In genomic region chr5:110629525-110630120, GRCm38 (mm10) we compare ENCODE assay signal across 10 mouse cellular contexts. TPM values are rescaled to one million over a fixed set of nuclear protein-coding genes. Genes with fewer than 3 reads are reported as not detected.
A peak's percentile ranks its signal among the peaks of the same experiment; 100 is the strongest.
DNase-seq lines count a peak whose midpoint lies in the region; ATAC-seq and TF ChIP-seq lines count a peak whose summit lies in the region.
"Had no signal": no experiment of that assay in that cellular context is flagged by ENCODE, and none has a peak within 500 bp of the region (broad histone marks: within the 10 kb centered on the region; RNA-seq: fewer than 3 reads in every experiment).

No protein-coding gene starts in this region.

- H3K9ac ChIP-seq in liver, adult 2 months (ENCODE audit: low read depth, low read length), result no peak overlapping the region
- H3K9ac ChIP-seq in forebrain, embryonic 16.5 days (replicated peaks; ENCODE audit: low read depth, low read length), result no peak overlapping the region
- H3K9ac ChIP-seq: hindbrain, embryonic 15.5 days; lung, embryonic 14.5 days had no signal

- H3K9me3 ChIP-seq in forebrain, embryonic 16.5 days (ENCODE audit: control insufficient read depth, low read length), result no peaks in the 10 kb centered on the region
- H3K9me3 ChIP-seq: hindbrain, embryonic 15.5 days had no signal

- H3K27ac ChIP-seq in liver, adult 2 months (replicated peaks; ENCODE audit: insufficient read depth, low read depth, low read length), result no peak overlapping the region
- no peak overlapping the region for H3K27ac ChIP-seq in forebrain, embryonic 16.5 days (ENCODE audit: low read length)
- H3K27ac ChIP-seq: hindbrain, embryonic 15.5 days had no signal

- DNase-seq in liver, adult 2 months (ENCODE audit: extremely low read depth, low read depth, low spot score), result peak; percentile 5
- no peak for DNase-seq in liver
- DNase-seq in adrenal gland, adult 2 months, result peak; percentile 89
- DNase-seq in kidney, adult 8-10 months, result peak; percentile 77 to 80
- peak; percentile 31 for DNase-seq in testis, postnatal 14 days (ENCODE audit: low spot score)
- DNase-seq in gastrocnemius, postnatal 10 days, result no peak
- DNase-seq: heart, postnatal 14 days; lung, embryonic 14.5 days had no signal

- TF ChIP-seq CTCF in liver, adult 2 months (IDR thresholded peaks at IDR 0.05; ENCODE audit: low read depth, low read length), result no peak

- no peaks in the 10 kb centered on the region for H3K79me2 ChIP-seq in liver, adult 2 months (ENCODE audit: control insufficient read depth, insufficient read depth, low read length)

- no peak overlapping the region for H3K4me2 ChIP-seq in forebrain, embryonic 16.5 days (ENCODE audit: low read length)
- H3K4me2 ChIP-seq: hindbrain, embryonic 15.5 days; lung, embryonic 14.5 days had no signal

- no peak for ATAC-seq in forebrain, embryonic 16.5 days

- no peak for TF ChIP-seq POLR2A in liver, adult 2 months (IDR thresholded peaks at IDR 0.05; ENCODE audit: extremely low read depth, insufficient read depth, low read length)

- H3K36me3 ChIP-seq in liver, adult 2 months (ENCODE audit: control insufficient read depth, insufficient read depth, low read length), result no peaks in the 10 kb centered on the region
- no peaks in the 10 kb centered on the region for H3K36me3 ChIP-seq in forebrain, embryonic 16.5 days (ENCODE audit: control insufficient read depth, insufficient read depth)
- H3K36me3 ChIP-seq: hindbrain, embryonic 15.5 days had no signal

- 73% methylated on average over 2 of the region's 2 CpGs for WGBS in liver, adult 2 months
- WGBS in forebrain, embryonic 16.5 days, result 77% methylated on average over 2 of the region's 2 CpGs

- no peaks in the 10 kb centered on the region for H3K4me1 ChIP-seq in liver, adult 2 months (ENCODE audit: control insufficient read depth, insufficient read depth, low read length)
- H3K4me1 ChIP-seq in forebrain, embryonic 16.5 days (replicated peaks; ENCODE audit: control insufficient read depth, insufficient read depth, low read length), result no peaks in the 10 kb centered on the region

- no peaks in the 10 kb centered on the region for H3K27me3 ChIP-seq in liver, adult 2 months (ENCODE audit: control insufficient read depth, insufficient read depth, low read length)
- H3K27me3 ChIP-seq in forebrain, embryonic 16.5 days (replicated peaks; ENCODE audit: control insufficient read depth, insufficient read depth, low read length), result no peaks in the 10 kb centered on the region
- H3K27me3 ChIP-seq: hindbrain, embryonic 15.5 days had no signal

- H3K4me3 ChIP-seq in liver, adult 2 months (ENCODE audit: insufficient read depth, low read depth, low read length), result no peak overlapping the region
- H3K4me3 ChIP-seq in forebrain, embryonic 16.5 days (replicated peaks; ENCODE audit: low read length), result no peak overlapping the region
- H3K4me3 ChIP-seq: hindbrain, embryonic 15.5 days had no signal

RNA-seq across cellular contexts. Expression of gene Noc4l, which starts 23.6 kb away (rescaled TPM):
- 2.7 and 3.2 TPM in 2 replicates for total RNA-seq in liver, adult 2 months (2014; rRNA removed)
- polyA plus RNA-seq in liver, adult 2 months (2012; rRNA removed), result 24.1 and 38.5 TPM in 2 replicates
- total RNA-seq in adrenal gland, adult 2 months (2021), result 10 to 100 TPM; 19.3 to 19.7 TPM
- polyA plus RNA-seq in adrenal gland, adult 2 months (2012; rRNA removed), result 54.4 and 68.1 TPM in 2 replicates
- total RNA-seq in gastrocnemius, postnatal 10 days (2021), result 10 to 100 TPM; 15.5 to 16.9 TPM
- 49.6 and 53.9 TPM in 2 replicates for polyA plus RNA-seq in forebrain, embryonic 16.5 days (2015; fragmentation: Nextera tagmentation; extraction: Ambion mirVana)

RNA-seq across cellular contexts. Expression of gene Ddx51, which starts 23.6 kb away (rescaled TPM):
- 2.4 TPM in 2 replicates for total RNA-seq in liver, adult 2 months (2014; rRNA removed)
- 9.2 and 12.2 TPM in 2 replicates for polyA plus RNA-seq in liver, adult 2 months (2012; rRNA removed)
- 10 to 100 TPM; 12.4 to 18.8 TPM for total RNA-seq in adrenal gland, adult 2 months (2021)
- 20.0 and 24.6 TPM in 2 replicates for polyA plus RNA-seq in adrenal gland, adult 2 months (2012; rRNA removed)
- 10 to 100 TPM in 1 of 2 experiments, 1 to 10 TPM in 1; 9.5 to 10.8 TPM for total RNA-seq in gastrocnemius, postnatal 10 days (2021)
- polyA plus RNA-seq in forebrain, embryonic 16.5 days (2015; fragmentation: Nextera tagmentation; extraction: Ambion mirVana), result 17.8 and 23.2 TPM in 2 replicates

Comparison
In these comparisons a context has a peak if more than half of its experiments do, and no peak if none do; other contexts are left out.
1. DNase-seq: peak in liver, adult 2 months (single experiment), adrenal gland, adult 2 months (single experiment), kidney, adult 8-10 months (2 of 2) and testis, postnatal 14 days (single experiment); none in liver (single experiment) and gastrocnemius, postnatal 10 days (single experiment).